Mouse (Mus musculus): ENCODE measurements at regions not wholly inside any gene's neighbourhood (a gene's known extent, or its start where the extent isn't known, plus 50 kb on each side); places are given as distances from the start of the nearest gene placed in this dataset.
A peak's percentile ranks its signal among the peaks of the same experiment; 100 is the strongest.

- Histone ChIP-seq H3K4me2 (ENCODE audit: low read depth, low read length) (no peak overlapping the region), H3K9ac (ENCODE audit: low read depth, low read length) (no peak overlapping the region), H3K4me3 (ENCODE audit: low read length) (no peak overlapping the region), H3K4me1 (ENCODE audit: control insufficient read depth, insufficient read depth, low read length) (peaks cover 26% of the 10 kb centered on the region), H3K36me3 (ENCODE audit: control insufficient read depth, insufficient read depth, low read length) (no peaks in the 10 kb centered on the region), H3K9me3 (ENCODE audit: control insufficient read depth, low read length) (no peaks in the 10 kb centered on the region), H3K27me3 (replicated peaks; ENCODE audit: control insufficient read depth, insufficient read depth, low read length) (no peaks in the 10 kb centered on the region), H3K27ac (ENCODE audit: low read length) (no peak overlapping the region)
- no peak for ATAC-seq
- 72% methylated on average over 2 of the region's 2 CpGs for WGBS
Observed at GRCm38 (mm10) chr7:145114660-145115059, 93.3 kb downstream of the 1810010D01Rik start.

- no peak for ATAC-seq
- Histone ChIP-seq H3K9ac (ENCODE audit: low read depth, low read length) (no peak overlapping the region), H3K27me3 (replicated peaks; ENCODE audit: control insufficient read depth, insufficient read depth, low read length) (no peaks in the 10 kb centered on the region), H3K4me3 (ENCODE audit: low read length) (no peak overlapping the region), H3K4me2 (ENCODE audit: low read depth, low read length) (no peak overlapping the region), H3K9me3 (ENCODE audit: control insufficient read depth, low read length) (no peaks in the 10 kb centered on the region), H3K36me3 (ENCODE audit: control insufficient read depth, insufficient read depth, low read length) (no peaks in the 10 kb centered on the region), H3K27ac (ENCODE audit: low read length) (no peak overlapping the region), H3K4me1 (ENCODE audit: control insufficient read depth, insufficient read depth, low read length) (peaks cover 26% of the 10 kb centered on the region)
- WGBS, result 51% methylated on average over 2 of the region's 2 CpGs
Observed at GRCm38 (mm10) chr7:145114145-145114544, 93.8 kb downstream of the 1810010D01Rik start.

GRCm38 (mm10) chr7:145112887-145113531, 94.9 kb downstream of the 1810010D01Rik start:
- Histone ChIP-seq H3K27me3 (replicated peaks; ENCODE audit: control insufficient read depth, insufficient read depth, low read length) (no peaks in the 10 kb centered on the region), H3K36me3 (ENCODE audit: control insufficient read depth, insufficient read depth, low read length) (no peaks in the 10 kb centered on the region), H3K4me3 (ENCODE audit: low read length) (no peak overlapping the region), H3K9ac (ENCODE audit: low read depth, low read length) (no peak overlapping the region), H3K4me2 (ENCODE audit: low read depth, low read length) (no peak overlapping the region), H3K4me1 (ENCODE audit: control insufficient read depth, insufficient read depth, low read length) (peaks cover 26% of the 10 kb centered on the region), H3K9me3 (ENCODE audit: control insufficient read depth, low read length) (no peaks in the 10 kb centered on the region), H3K27ac (ENCODE audit: low read length) (peak overlapping the region; percentile 93)
- 80% methylated on average over 7 of the region's 7 CpGs for WGBS
- no peak for ATAC-seq

GRCm38 (mm10) chr7:145112146-145112830, 95.6 kb downstream of the 1810010D01Rik start:
- Histone ChIP-seq H3K4me1 (ENCODE audit: control insufficient read depth, insufficient read depth, low read length) (peaks cover 26% of the 10 kb centered on the region), H3K9me3 (ENCODE audit: control insufficient read depth, low read length) (no peaks in the 10 kb centered on the region)

GRCm38 (mm10) chr7:145111252-145112131, 96.4 kb downstream of the 1810010D01Rik start:
- peak; percentile 75 for ATAC-seq
- no peaks in the 10 kb centered on the region for H3K36me3 ChIP-seq (ENCODE audit: control insufficient read depth, insufficient read depth, low read length)
- peak overlapping the region; percentile 46 for H3K4me2 ChIP-seq (ENCODE audit: low read depth, low read length)
- 27% methylated on average over 20 of the region's 20 CpGs for WGBS
- H3K27ac ChIP-seq (ENCODE audit: low read length), result peak overlapping the region; percentile 93
- H3K9me3 ChIP-seq (ENCODE audit: control insufficient read depth, low read length), result no peaks in the 10 kb centered on the region
- H3K4me3 ChIP-seq (ENCODE audit: low read length), result peak overlapping the region; percentile 24
- no peaks in the 10 kb centered on the region for H3K27me3 ChIP-seq (replicated peaks; ENCODE audit: control insufficient read depth, insufficient read depth, low read length)
- peaks cover 26% of the 10 kb centered on the region for H3K4me1 ChIP-seq (ENCODE audit: control insufficient read depth, insufficient read depth, low read length)
- H3K9ac ChIP-seq (ENCODE audit: low read depth, low read length), result peak overlapping the region; percentile 46

More at GRCm38 (mm10) chr7:145112146-145112830, 95.6 kb downstream of the 1810010D01Rik start:
- Histone ChIP-seq H3K9ac (ENCODE audit: low read depth, low read length) (peak overlapping the region; percentile 13; the same call in 1 of the 2 replicates), H3K36me3 (ENCODE audit: control insufficient read depth, insufficient read depth, low read length) (no peaks in the 10 kb centered on the region), H3K4me2 (ENCODE audit: low read depth, low read length) (0 out of 2 replicates have a peak overlapping the region, but pooled peaks have one; percentile 46), H3K27ac (ENCODE audit: low read length) (peak overlapping the region; percentile 93), H3K4me3 (ENCODE audit: low read length) (no peak overlapping the region), H3K27me3 (replicated peaks; ENCODE audit: control insufficient read depth, insufficient read depth, low read length) (no peaks in the 10 kb centered on the region)
- no peak for ATAC-seq

GRCm38 (mm10) chr7:145110657-145111251, 97.2 kb downstream of the 1810010D01Rik start:
- H3K27me3 ChIP-seq (replicated peaks; ENCODE audit: control insufficient read depth, insufficient read depth, low read length), result no peaks in the 10 kb centered on the region
- WGBS, result 20% methylated on average over 10 of the region's 10 CpGs
- peak overlapping the region; percentile 46 for H3K4me2 ChIP-seq (ENCODE audit: low read depth, low read length)
- peak overlapping the region; percentile 93 for H3K27ac ChIP-seq (ENCODE audit: low read length)
- H3K4me1 ChIP-seq (ENCODE audit: control insufficient read depth, insufficient read depth, low read length), result peaks cover 26% of the 10 kb centered on the region
- ATAC-seq, result peak; percentile 48
- H3K9ac ChIP-seq (ENCODE audit: low read depth, low read length), result peak overlapping the region; percentile 46
- no peaks in the 10 kb centered on the region for H3K9me3 ChIP-seq (ENCODE audit: control insufficient read depth, low read length)
- H3K36me3 ChIP-seq (ENCODE audit: control insufficient read depth, insufficient read depth, low read length), result no peaks in the 10 kb centered on the region
- peak overlapping the region; percentile 24 for H3K4me3 ChIP-seq (ENCODE audit: low read length)

GRCm38 (mm10) chr7:145110028-145110427, 97.9 kb downstream of the 1810010D01Rik start:
- Histone ChIP-seq H3K9me3 (ENCODE audit: control insufficient read depth, low read length) (no peaks in the 10 kb centered on the region), H3K4me3 (ENCODE audit: low read length) (no peak overlapping the region), H3K9ac (ENCODE audit: low read depth, low read length) (no peak overlapping the region), H3K27me3 (replicated peaks; ENCODE audit: control insufficient read depth, insufficient read depth, low read length) (no peaks in the 10 kb centered on the region), H3K27ac (ENCODE audit: low read length) (peak overlapping the region; percentile 93), H3K4me1 (ENCODE audit: control insufficient read depth, insufficient read depth, low read length) (peaks cover 26% of the 10 kb centered on the region), H3K36me3 (ENCODE audit: control insufficient read depth, insufficient read depth, low read length) (no peaks in the 10 kb centered on the region), H3K4me2 (ENCODE audit: low read depth, low read length) (no peak overlapping the region)
- ATAC-seq, result no peak
- 75% methylated on average over 3 of the region's 3 CpGs for whole genome bisulfite sequencing

- no peak overlapping the region for H3K4me2 ChIP-seq (ENCODE audit: low read depth, low read length)
- H3K9me3 ChIP-seq (ENCODE audit: control insufficient read depth, low read length), result no peaks in the 10 kb centered on the region
- H3K9ac ChIP-seq (ENCODE audit: low read depth, low read length), result no peak overlapping the region
- H3K4me3 ChIP-seq (ENCODE audit: low read length), result no peak overlapping the region
- no peak overlapping the region for H3K27ac ChIP-seq (ENCODE audit: low read length)
- H3K27me3 ChIP-seq (replicated peaks; ENCODE audit: control insufficient read depth, insufficient read depth, low read length), result no peaks in the 10 kb centered on the region
- H3K36me3 ChIP-seq (ENCODE audit: control insufficient read depth, insufficient read depth, low read length), result no peaks in the 10 kb centered on the region
- H3K4me1 ChIP-seq (ENCODE audit: control insufficient read depth, insufficient read depth, low read length), result peaks cover 26% of the 10 kb centered on the region
- WGBS, result 95% methylated on average over 4 of the region's 4 CpGs
- ATAC-seq, result no peak
Observed at GRCm38 (mm10) chr7:145109471-145109870, 98.4 kb downstream of the 1810010D01Rik start.

- WGBS, result 91% methylated on average over 3 of the region's 3 CpGs
- H3K27me3 ChIP-seq (replicated peaks; ENCODE audit: control insufficient read depth, insufficient read depth, low read length), result no peaks in the 10 kb centered on the region
- H3K27ac ChIP-seq (ENCODE audit: low read length), result no peak overlapping the region
- H3K4me3 ChIP-seq (ENCODE audit: low read length), result no peak overlapping the region
- no peak overlapping the region for H3K9ac ChIP-seq (ENCODE audit: low read depth, low read length)
- no peaks in the 10 kb centered on the region for H3K36me3 ChIP-seq (ENCODE audit: control insufficient read depth, insufficient read depth, low read length)
- peaks cover 26% of the 10 kb centered on the region for H3K4me1 ChIP-seq (ENCODE audit: control insufficient read depth, insufficient read depth, low read length)
- no peak overlapping the region for H3K4me2 ChIP-seq (ENCODE audit: low read depth, low read length)
- no peaks in the 10 kb centered on the region for H3K9me3 ChIP-seq (ENCODE audit: control insufficient read depth, low read length)
- no peak for ATAC-seq
Observed at GRCm38 (mm10) chr7:145108994-145109393, 98.9 kb downstream of the 1810010D01Rik start.

Measured in intestine, embryonic 16.5 days (tissue).